ENCODE assay signal across 24 mouse cellular contexts in the genomic region with DNA sequence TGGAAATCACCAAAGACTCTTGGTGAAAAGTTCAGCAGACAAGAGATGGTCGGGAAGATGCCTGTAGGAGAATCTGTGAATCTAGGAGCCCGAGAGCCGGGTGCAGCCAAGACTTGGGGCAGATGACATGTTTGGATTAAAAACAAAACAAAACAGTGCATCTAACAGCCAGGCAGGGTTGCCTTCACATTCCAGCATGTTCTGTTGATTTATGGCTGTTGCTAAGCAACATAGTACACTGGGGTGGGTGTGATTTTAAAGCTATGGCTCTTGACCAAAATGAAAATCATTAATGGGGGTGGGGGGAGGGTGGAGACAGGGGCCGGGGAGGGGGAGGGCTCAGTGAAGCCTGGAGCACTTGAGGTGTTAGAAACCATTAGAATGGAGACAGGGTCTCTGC. TPM values are rescaled to one million over a fixed set of nuclear protein-coding genes. Genes with fewer than 3 reads are reported as not detected.
DNase-seq lines count a peak whose midpoint lies in the region; ATAC-seq lines count a peak whose summit lies in the region.
"Had no signal": no experiment of that assay in that cellular context is flagged by ENCODE, and none has a peak within 500 bp of the region (broad histone marks: within the 10 kb centered on the region; RNA-seq: fewer than 3 reads in every experiment).

No protein-coding gene starts in this region.

- H3K36me3 ChIP-seq in forebrain, embryonic 14.5 days (ENCODE audit: control insufficient read depth, insufficient read depth, low read length), result no peaks in the 10 kb centered on the region
- no peaks in the 10 kb centered on the region for H3K36me3 ChIP-seq in forebrain, embryonic 11.5 days (ENCODE audit: control insufficient read depth, insufficient read depth, low read length)
- no peaks in the 10 kb centered on the region for H3K36me3 ChIP-seq in hindbrain, embryonic 14.5 days (replicated peaks; ENCODE audit: control insufficient read depth, insufficient read depth)
- H3K36me3 ChIP-seq in hindbrain, embryonic 13.5 days, result no peaks in the 10 kb centered on the region
- H3K36me3 ChIP-seq in midbrain, embryonic 14.5 days (ENCODE audit: control insufficient read depth, insufficient read depth, low read length), result no peaks in the 10 kb centered on the region
- H3K36me3 ChIP-seq in midbrain, embryonic 11.5 days (ENCODE audit: control insufficient read depth, insufficient read depth, low read length), result no peaks in the 10 kb centered on the region
- H3K36me3 ChIP-seq: embryonic facial prominence, embryonic 12.5 days; G1E; heart, embryonic 10.5 days; hindbrain, embryonic 12.5 days had no signal

- no peak overlapping the region for H3K4me2 ChIP-seq in forebrain, embryonic 14.5 days (ENCODE audit: low read length)
- H3K4me2 ChIP-seq in forebrain, embryonic 11.5 days (ENCODE audit: low read depth, low read length, severe bottlenecking), result no peak overlapping the region
- no peak overlapping the region for H3K4me2 ChIP-seq in hindbrain, embryonic 14.5 days (replicated peaks)
- H3K4me2 ChIP-seq in hindbrain, embryonic 13.5 days, result no peak overlapping the region
- H3K4me2 ChIP-seq in midbrain, embryonic 14.5 days (ENCODE audit: low read length), result no peak overlapping the region
- no peak overlapping the region for H3K4me2 ChIP-seq in midbrain, embryonic 11.5 days
- H3K4me2 ChIP-seq: embryonic facial prominence, embryonic 12.5 days; hindbrain, embryonic 12.5 days had no signal

- H3K9me3 ChIP-seq in forebrain, embryonic 14.5 days (replicated peaks; ENCODE audit: control insufficient read depth, low read length), result no peaks in the 10 kb centered on the region
- no peaks in the 10 kb centered on the region for H3K9me3 ChIP-seq in forebrain, embryonic 11.5 days (ENCODE audit: control insufficient read depth, low read length)
- H3K9me3 ChIP-seq in hindbrain, embryonic 14.5 days (ENCODE audit: control insufficient read depth, low read length), result no peaks in the 10 kb centered on the region
- no peaks in the 10 kb centered on the region for H3K9me3 ChIP-seq in hindbrain, embryonic 13.5 days
- no peaks in the 10 kb centered on the region for H3K9me3 ChIP-seq in midbrain, embryonic 14.5 days (ENCODE audit: control insufficient read depth, low read length)
- no peaks in the 10 kb centered on the region for H3K9me3 ChIP-seq in midbrain, embryonic 11.5 days (ENCODE audit: control insufficient read depth, low read length)
- H3K9me3 ChIP-seq: embryonic facial prominence, embryonic 12.5 days; G1E; heart, embryonic 10.5 days; hindbrain, embryonic 12.5 days had no signal

- no peak overlapping the region for H3K27ac ChIP-seq in forebrain, embryonic 14.5 days (ENCODE audit: low read depth, low read length)
- H3K27ac ChIP-seq in forebrain, embryonic 11.5 days (ENCODE audit: low read depth, low read length), result no peak overlapping the region
- H3K27ac ChIP-seq in hindbrain, embryonic 14.5 days, result no peak overlapping the region
- no peak overlapping the region; the same call in 1 of the 2 replicates for H3K27ac ChIP-seq in hindbrain, embryonic 13.5 days
- H3K27ac ChIP-seq in midbrain, embryonic 14.5 days (replicated peaks; ENCODE audit: low read depth, low read length), result no peak overlapping the region
- H3K27ac ChIP-seq in midbrain, embryonic 11.5 days (ENCODE audit: low read depth, low read length), result no peak overlapping the region
- H3K27ac ChIP-seq: embryonic facial prominence, embryonic 12.5 days; heart, embryonic 10.5 days; hindbrain, embryonic 12.5 days had no signal

- peak; percentile 60 for DNase-seq in forebrain, embryonic 14.5 days (ENCODE audit: low spot score)
- no peak for DNase-seq in forebrain, embryonic 11.5 days (ENCODE audit: low spot score)
- DNase-seq in hindbrain, embryonic 14.5 days (ENCODE audit: low spot score), result peak; percentile 34
- peak; percentile 28 for DNase-seq in midbrain, embryonic 14.5 days
- no peak for DNase-seq in midbrain, embryonic 11.5 days (ENCODE audit: low spot score, missing footprints)
- DNase-seq: adrenal gland, postnatal 10 days; B cell, adult 2 months; cerebellum, adult 11-12 months; cerebellum, adult 9-10 months; cerebellum, postnatal 25 days; gastrocnemius, postnatal 10 days; heart, adult 18-20 months; heart, postnatal 10 days; heart, postnatal 4 days had no signal

- H3K27me3 ChIP-seq in forebrain, embryonic 14.5 days (replicated peaks; ENCODE audit: control insufficient read depth, insufficient read depth, low read length), result no peaks in the 10 kb centered on the region
- no peaks in the 10 kb centered on the region for H3K27me3 ChIP-seq in forebrain, embryonic 11.5 days (ENCODE audit: control insufficient read depth, insufficient read depth, low read length)
- H3K27me3 ChIP-seq in hindbrain, embryonic 14.5 days (ENCODE audit: control insufficient read depth, insufficient read depth, low read length), result no peaks in the 10 kb centered on the region
- peaks cover 2% of the 10 kb centered on the region; the same call in 1 of the 2 replicates for H3K27me3 ChIP-seq in hindbrain, embryonic 13.5 days
- no peaks in the 10 kb centered on the region for H3K27me3 ChIP-seq in midbrain, embryonic 14.5 days (ENCODE audit: control insufficient read depth, insufficient read depth, low read length)
- no peaks in the 10 kb centered on the region for H3K27me3 ChIP-seq in midbrain, embryonic 11.5 days (ENCODE audit: control insufficient read depth, insufficient read depth, low read length)

- no peaks in the 10 kb centered on the region for H3K4me1 ChIP-seq in forebrain, embryonic 14.5 days (ENCODE audit: control insufficient read depth, insufficient read depth, low read length)
- no peaks in the 10 kb centered on the region for H3K4me1 ChIP-seq in forebrain, embryonic 11.5 days (replicated peaks; ENCODE audit: control insufficient read depth, insufficient read depth, low read length)
- no peaks in the 10 kb centered on the region for H3K4me1 ChIP-seq in hindbrain, embryonic 14.5 days (replicated peaks; ENCODE audit: control insufficient read depth, insufficient read depth, low read length)
- peaks cover 18% of the 10 kb centered on the region for H3K4me1 ChIP-seq in hindbrain, embryonic 13.5 days (replicated peaks)
- H3K4me1 ChIP-seq in midbrain, embryonic 14.5 days (ENCODE audit: control insufficient read depth, insufficient read depth, low read length), result no peaks in the 10 kb centered on the region
- no peaks in the 10 kb centered on the region for H3K4me1 ChIP-seq in midbrain, embryonic 11.5 days (ENCODE audit: control insufficient read depth, insufficient read depth, low read length)
- H3K4me1 ChIP-seq: embryonic facial prominence, embryonic 12.5 days; heart, embryonic 10.5 days had no signal

- ATAC-seq in forebrain, embryonic 14.5 days, result peak; percentile 58; the same call in 1 of the 2 replicates
- ATAC-seq in forebrain, embryonic 11.5 days (replicated peaks; ENCODE audit: low FRiP score), result no peak
- ATAC-seq in hindbrain, embryonic 14.5 days (ENCODE audit: low FRiP score), result no peak
- no peak for ATAC-seq in hindbrain, embryonic 13.5 days (ENCODE audit: low FRiP score)
- ATAC-seq in midbrain, embryonic 14.5 days (ENCODE audit: low FRiP score, low TSS enrichment), result no peak
- ATAC-seq in midbrain, embryonic 11.5 days (ENCODE audit: low FRiP score), result no peak
- no peak for ATAC-seq in erythroblast, adult 5-6 weeks (replicated peaks; ENCODE audit: low FRiP score, poor library complexity, severe bottlenecking)
- ATAC-seq: CD4-positive, CD25-positive, alpha-beta regulatory T cell, adult 4 months; inflammation-experienced regulatory T-cells, adult 6 months; intestine, postnatal 0 days had no signal

- no peak overlapping the region for H3K9ac ChIP-seq in forebrain, embryonic 14.5 days (ENCODE audit: low read length)
- H3K9ac ChIP-seq in forebrain, embryonic 11.5 days (ENCODE audit: low read length), result no peak overlapping the region
- no peak overlapping the region for H3K9ac ChIP-seq in hindbrain, embryonic 14.5 days
- no peak overlapping the region for H3K9ac ChIP-seq in hindbrain, embryonic 13.5 days
- H3K9ac ChIP-seq in midbrain, embryonic 14.5 days (replicated peaks; ENCODE audit: low read length), result no peak overlapping the region
- no peak overlapping the region for H3K9ac ChIP-seq in midbrain, embryonic 11.5 days (ENCODE audit: low read length)
- H3K9ac ChIP-seq: embryonic facial prominence, embryonic 12.5 days; hindbrain, embryonic 12.5 days had no signal

- WGBS in forebrain, embryonic 14.5 days, result 45% methylated on average over 4 of the region's 4 CpGs
- 71% methylated on average over 4 of the region's 4 CpGs for WGBS in forebrain, embryonic 11.5 days
- 38% methylated on average over 4 of the region's 4 CpGs for WGBS in hindbrain, embryonic 14.5 days
- WGBS in hindbrain, embryonic 13.5 days, result 41% methylated on average over 4 of the region's 4 CpGs
- 51% methylated on average over 4 of the region's 4 CpGs for WGBS in midbrain, embryonic 14.5 days
- WGBS in midbrain, embryonic 11.5 days, result 60% methylated on average over 4 of the region's 4 CpGs

- H3K4me3 ChIP-seq in forebrain, embryonic 14.5 days (ENCODE audit: low read depth, low read length), result no peak overlapping the region
- no peak overlapping the region for H3K4me3 ChIP-seq in forebrain, embryonic 11.5 days (ENCODE audit: low read depth, low read length)
- H3K4me3 ChIP-seq in hindbrain, embryonic 14.5 days (replicated peaks; ENCODE audit: low read length), result no peak overlapping the region
- H3K4me3 ChIP-seq in hindbrain, embryonic 13.5 days, result no peak overlapping the region
- no peak overlapping the region for H3K4me3 ChIP-seq in midbrain, embryonic 14.5 days (replicated peaks; ENCODE audit: low read depth, low read length)
- H3K4me3 ChIP-seq in midbrain, embryonic 11.5 days (ENCODE audit: low read depth, low read length), result no peak overlapping the region
- H3K4me3 ChIP-seq: embryonic facial prominence, embryonic 12.5 days; heart, embryonic 10.5 days; hindbrain, embryonic 12.5 days had no signal

RNA-seq across cellular contexts. Expression of a gene that starts 16.7 kb away (rescaled TPM):
- 17.1 and 23.4 TPM in 2 replicates for polyA plus RNA-seq in forebrain, embryonic 14.5 days (2014; fragmentation: Nextera tagmentation; extraction: Ambion mirVana)
- polyA plus RNA-seq in forebrain, embryonic 11.5 days (2014; fragmentation: Nextera tagmentation; extraction: Ambion mirVana), result 1.0 and 1.4 TPM in 2 replicates
- polyA plus RNA-seq in hindbrain, embryonic 14.5 days (2014; fragmentation: Nextera tagmentation; extraction: Ambion mirVana), result 63.6 and 78.4 TPM in 2 replicates
- 24.6 and 26.7 TPM in 2 replicates for polyA plus RNA-seq in hindbrain, embryonic 13.5 days (2015; fragmentation: Nextera tagmentation; extraction: Ambion mirVana)
- polyA plus RNA-seq in midbrain, embryonic 14.5 days (2014; fragmentation: Nextera tagmentation; extraction: Ambion mirVana), result 38.3 and 44.6 TPM in 2 replicates
- 1.2 TPM in 2 replicates for polyA plus RNA-seq in midbrain, embryonic 11.5 days (2014; fragmentation: Nextera tagmentation; extraction: Ambion mirVana)
- not detected in 2 replicates for total RNA-seq in erythroblast, adult 5-6 weeks (2015; ENCODE audit: low replicate concordance)
- 0.26 TPM in 1 of 2 replicates, not detected in the other for total RNA-seq in erythroblast, adult 5-6 weeks (2017; ENCODE audit: low replicate concordance)
- polyA plus RNA-seq: CD4-positive, CD25-positive, alpha-beta regulatory T cell, adult 4 months; G1E; heart, embryonic 14.5 days had no signal

RNA-seq across cellular contexts. Expression of a gene that starts 21.1 kb away (rescaled TPM):
- 5.7 and 7.4 TPM in 2 replicates for polyA plus RNA-seq in forebrain, embryonic 14.5 days (2014; fragmentation: Nextera tagmentation; extraction: Ambion mirVana)
- 10.2 and 12.2 TPM in 2 replicates for polyA plus RNA-seq in forebrain, embryonic 11.5 days (2014; fragmentation: Nextera tagmentation; extraction: Ambion mirVana)
- 13.0 and 13.9 TPM in 2 replicates for polyA plus RNA-seq in hindbrain, embryonic 14.5 days (2014; fragmentation: Nextera tagmentation; extraction: Ambion mirVana)
- 12.1 and 12.3 TPM in 2 replicates for polyA plus RNA-seq in hindbrain, embryonic 13.5 days (2015; fragmentation: Nextera tagmentation; extraction: Ambion mirVana)
- 7.8 and 10.3 TPM in 2 replicates for polyA plus RNA-seq in midbrain, embryonic 14.5 days (2014; fragmentation: Nextera tagmentation; extraction: Ambion mirVana)
- 11.9 and 12.4 TPM in 2 replicates for polyA plus RNA-seq in midbrain, embryonic 11.5 days (2014; fragmentation: Nextera tagmentation; extraction: Ambion mirVana)
- 5.2 and 12.3 TPM in 2 replicates for total RNA-seq in erythroblast, adult 5-6 weeks (2015; ENCODE audit: low replicate concordance)
- total RNA-seq in erythroblast, adult 5-6 weeks (2017; ENCODE audit: low replicate concordance), result 3.1 and 3.7 TPM in 2 replicates

RNA-seq across cellular contexts. Expression of a gene that starts 55.0 kb away (rescaled TPM):
- polyA plus RNA-seq in forebrain, embryonic 14.5 days (2014; fragmentation: Nextera tagmentation; extraction: Ambion mirVana), result 394 and 418 TPM in 2 replicates
- polyA plus RNA-seq in forebrain, embryonic 11.5 days (2014; fragmentation: Nextera tagmentation; extraction: Ambion mirVana), result 563 and 565 TPM in 2 replicates
- polyA plus RNA-seq in hindbrain, embryonic 14.5 days (2014; fragmentation: Nextera tagmentation; extraction: Ambion mirVana), result 360 and 387 TPM in 2 replicates
- polyA plus RNA-seq in hindbrain, embryonic 13.5 days (2015; fragmentation: Nextera tagmentation; extraction: Ambion mirVana), result 294 and 302 TPM in 2 replicates
- polyA plus RNA-seq in midbrain, embryonic 14.5 days (2014; fragmentation: Nextera tagmentation; extraction: Ambion mirVana), result 355 and 360 TPM in 2 replicates
- polyA plus RNA-seq in midbrain, embryonic 11.5 days (2014; fragmentation: Nextera tagmentation; extraction: Ambion mirVana), result 615 and 623 TPM in 2 replicates
- 59.8 and 66.9 TPM in 2 replicates for total RNA-seq in erythroblast, adult 5-6 weeks (2015; ENCODE audit: low replicate concordance)
- 68.3 and 88.4 TPM in 2 replicates for total RNA-seq in erythroblast, adult 5-6 weeks (2017; ENCODE audit: low replicate concordance)

Comparison
In these comparisons a context has a peak if more than half of its experiments do, and no peak if none do; other contexts are left out.
1. DNase-seq: peak in forebrain, embryonic 14.5 days (single experiment), hindbrain, embryonic 14.5 days (single experiment) and midbrain, embryonic 14.5 days (single experiment); none in forebrain, embryonic 11.5 days (single experiment) and midbrain, embryonic 11.5 days (single experiment).